Mouse (Mus musculus) urinary bladder, adult 18-20 months (tissue): Measurements from ENCODE around the gene Grap2.

Experiments used
- DNase-seq, 2 experiments: peaks; one replicate each; pipeline ENCODE4 v3.0.0; 2022; ENCODE audit warnings: low spot score in 2 of 2, mixed read lengths in 2 of 2

The Grap2 gene

DNA sequence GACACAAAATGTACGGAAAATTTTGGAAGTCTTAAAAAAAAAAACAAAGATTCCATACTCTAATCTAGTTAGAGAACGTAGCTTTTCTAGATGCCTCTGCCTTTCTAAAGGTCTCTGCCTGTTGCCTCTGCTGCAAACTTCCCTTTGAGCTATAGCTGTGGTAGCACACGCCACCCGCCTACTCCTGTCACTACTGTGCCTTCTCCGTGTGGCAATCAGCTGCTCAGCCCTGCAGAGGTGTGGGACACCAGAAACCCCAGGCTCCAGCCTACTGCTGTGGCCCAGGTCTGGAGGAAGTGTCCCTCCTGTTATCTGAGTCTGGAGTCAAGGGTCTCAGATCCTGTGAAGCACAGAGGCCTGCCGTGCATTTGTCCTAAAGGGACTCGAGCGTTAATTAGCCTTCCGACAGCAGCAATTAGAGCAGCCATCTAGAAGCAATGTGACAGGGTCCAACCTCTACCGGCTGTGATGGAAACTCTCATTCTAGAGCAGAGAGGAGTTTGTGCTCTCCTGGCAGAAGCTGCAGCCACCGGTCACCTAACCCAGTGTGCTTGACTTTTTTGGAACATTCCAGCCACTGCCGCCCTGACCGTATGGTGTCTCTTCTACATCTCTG is 64.5 kb downstream of the Grap2 start:
- no peak for DNase-seq

DNA sequence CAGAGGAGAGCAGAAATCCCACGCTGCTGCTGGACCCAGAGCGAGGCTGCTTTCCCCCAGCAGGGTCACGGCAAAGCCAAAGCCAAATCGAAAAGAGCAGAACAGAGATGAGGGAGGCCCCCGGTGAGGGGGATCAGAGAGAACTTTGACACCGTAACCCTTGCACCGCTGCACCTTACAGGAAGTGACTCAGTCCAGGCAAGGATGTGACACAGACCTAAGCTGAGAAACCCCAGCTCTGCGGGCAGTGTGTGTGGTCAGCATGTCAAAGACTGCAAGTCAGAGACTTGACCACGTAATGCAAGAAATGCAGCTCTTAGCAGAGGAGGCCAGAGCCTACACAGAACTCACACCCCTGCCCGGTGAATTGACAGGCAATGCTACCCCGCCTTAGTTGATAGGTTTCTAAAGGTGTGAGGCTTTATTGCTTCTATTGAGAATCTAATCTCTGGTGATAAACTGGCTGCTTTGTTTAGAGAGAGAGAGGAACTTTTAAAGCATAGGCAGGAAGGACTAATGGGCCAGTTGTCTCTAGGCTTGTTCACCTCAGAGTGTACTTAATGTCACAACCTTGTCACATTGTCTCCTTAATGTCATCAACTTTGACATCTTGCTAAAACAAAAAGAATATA is 66.8 kb downstream of the Grap2 start:
- no peak for DNase-seq

DNA sequence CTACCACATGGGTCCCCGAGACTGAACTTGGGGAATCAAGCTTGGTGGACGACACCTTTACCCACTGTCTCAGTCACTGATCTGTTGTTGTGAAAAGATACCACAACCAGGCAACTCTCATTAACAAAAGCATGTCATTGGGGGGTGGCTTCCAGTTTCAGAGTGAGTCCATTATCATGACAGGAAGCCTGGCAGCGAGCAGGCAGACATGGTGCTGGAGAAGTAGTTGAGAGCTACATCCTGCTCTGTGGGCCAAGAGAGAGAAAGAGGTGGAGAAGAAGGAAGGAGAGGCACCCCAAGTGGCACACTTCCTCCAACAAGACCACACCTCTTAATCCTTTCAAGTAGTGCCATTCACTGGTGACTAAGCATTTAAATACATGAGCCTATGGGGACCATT is 67.5 kb downstream of the Grap2 start:
- DNase-seq: no peak

DNA sequence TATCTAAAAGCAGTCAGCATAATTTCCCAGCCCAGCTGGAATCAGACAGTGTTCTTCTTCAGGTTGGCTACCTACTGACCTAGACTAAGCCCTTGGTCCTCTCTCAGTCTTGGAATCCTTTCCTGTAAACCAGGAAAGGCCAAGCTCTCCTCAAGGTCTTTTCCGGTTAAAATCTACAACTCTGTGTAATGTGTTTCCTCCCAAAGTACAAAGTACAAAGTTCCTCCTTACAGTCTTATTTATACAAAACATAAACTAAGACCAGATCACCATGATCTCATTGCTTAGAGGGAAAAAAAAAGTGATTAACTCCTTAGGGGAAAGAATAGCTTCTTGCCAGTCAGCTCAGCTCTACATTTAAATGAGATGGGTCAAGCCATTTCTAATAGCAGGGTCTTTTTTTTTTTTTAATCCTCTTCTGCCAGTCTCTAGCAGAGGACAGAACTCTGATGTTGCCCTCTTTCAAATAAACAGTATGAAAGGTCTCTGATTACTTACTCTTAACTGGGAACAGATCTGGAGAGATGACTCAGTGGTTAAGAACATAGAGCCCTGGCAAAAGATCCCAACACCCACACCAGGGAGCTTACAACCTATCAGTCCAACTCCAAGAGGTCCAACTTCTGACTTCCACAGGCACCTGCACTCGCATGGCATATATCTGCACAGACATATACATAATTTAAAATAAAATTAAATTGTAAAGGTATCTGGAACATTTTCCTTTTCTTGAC is 69.5 kb downstream of the Grap2 start:
- DNase-seq: no peak

DNA sequence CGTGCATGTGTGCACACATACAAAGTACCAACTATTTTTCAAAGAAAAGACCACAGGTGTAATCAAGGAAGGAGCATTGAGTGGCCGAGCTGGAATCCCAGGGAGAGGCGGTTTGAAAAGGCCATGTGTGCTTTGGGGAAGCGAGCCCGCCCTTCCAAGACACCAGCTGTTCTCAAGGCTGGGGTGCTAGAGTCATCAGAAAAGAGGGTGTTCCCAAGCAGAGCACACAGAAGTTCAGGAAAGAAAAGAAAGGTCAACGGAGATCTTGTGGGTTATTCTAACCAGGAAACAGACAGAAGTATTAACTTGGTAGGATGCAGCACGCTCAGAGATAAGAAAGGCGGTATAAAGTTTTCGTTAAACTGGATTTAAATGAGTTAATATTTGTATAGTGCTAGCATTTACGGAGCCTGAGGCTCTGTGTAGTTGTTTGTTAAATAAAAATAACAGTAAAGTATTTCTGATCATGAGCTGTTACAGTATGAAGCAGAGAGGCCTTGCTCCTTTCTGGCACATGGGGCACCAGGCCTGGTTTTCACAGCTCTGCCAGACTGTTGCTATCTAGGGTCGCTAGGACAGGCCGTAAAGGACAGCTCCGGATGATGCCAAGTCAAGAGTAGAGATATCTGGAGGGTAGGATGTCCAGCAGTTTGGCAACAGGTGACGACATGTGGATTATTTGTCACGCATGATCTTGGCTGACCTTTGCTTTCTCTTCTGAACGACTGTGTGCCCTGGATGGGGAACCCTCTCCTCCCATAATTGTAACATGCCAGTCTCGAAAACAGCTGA is 72.8 kb downstream of the Grap2 start:
- DNase-seq: no peak

DNA sequence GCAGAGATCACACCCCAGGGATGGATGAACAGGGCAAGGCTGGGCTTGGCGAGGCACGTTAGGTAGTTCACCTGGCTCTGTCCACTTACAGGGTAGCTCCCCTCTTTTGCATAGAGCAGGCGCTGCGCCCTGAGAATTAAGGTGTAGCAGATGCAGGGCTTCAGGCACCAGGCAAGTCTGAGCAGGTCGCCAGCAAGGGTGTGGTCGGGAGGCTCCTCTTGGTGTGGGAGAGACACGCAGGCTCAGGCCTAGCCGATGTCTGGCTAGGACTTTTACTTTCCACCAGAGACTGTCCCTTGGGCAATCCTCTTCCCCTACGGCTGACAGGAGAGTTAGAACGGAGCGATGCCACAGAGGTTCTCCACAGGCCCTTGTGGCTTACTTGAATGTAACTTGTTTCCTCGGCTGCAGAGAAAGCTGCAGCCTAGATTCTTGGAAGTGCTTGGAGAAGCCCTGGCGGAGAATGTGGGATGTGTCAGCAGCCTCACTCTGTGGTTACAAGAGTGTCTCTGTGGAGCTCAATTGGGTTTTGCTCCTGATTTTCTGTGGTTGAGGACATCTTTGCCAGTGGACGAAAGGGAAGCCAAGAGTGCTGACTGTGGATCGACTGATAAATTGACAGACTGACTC is 76.7 kb downstream of the Grap2 start:
- peak; percentile 64 to 70 for DNase-seq

DNA sequence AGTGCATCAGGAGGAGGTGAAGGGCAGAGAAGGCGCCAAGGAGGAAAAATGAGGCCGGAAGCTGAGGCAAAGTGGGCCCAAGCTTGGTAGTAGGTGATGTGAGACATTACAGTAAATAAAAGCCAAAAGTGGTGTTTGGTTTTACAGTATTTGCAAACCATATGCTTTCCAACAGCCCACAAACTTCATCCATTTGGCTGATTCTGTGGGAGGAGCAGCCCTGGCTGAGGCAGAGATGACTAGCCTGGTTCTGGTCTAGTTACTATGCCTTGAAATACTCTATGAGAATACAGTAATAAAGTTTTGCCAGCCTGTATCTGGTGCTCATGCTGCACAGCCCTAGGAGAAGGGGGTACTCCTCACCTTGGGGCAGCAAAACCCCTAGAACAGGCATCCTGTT is 78.0 kb downstream of the Grap2 start:
- no peak for DNase-seq

DNA sequence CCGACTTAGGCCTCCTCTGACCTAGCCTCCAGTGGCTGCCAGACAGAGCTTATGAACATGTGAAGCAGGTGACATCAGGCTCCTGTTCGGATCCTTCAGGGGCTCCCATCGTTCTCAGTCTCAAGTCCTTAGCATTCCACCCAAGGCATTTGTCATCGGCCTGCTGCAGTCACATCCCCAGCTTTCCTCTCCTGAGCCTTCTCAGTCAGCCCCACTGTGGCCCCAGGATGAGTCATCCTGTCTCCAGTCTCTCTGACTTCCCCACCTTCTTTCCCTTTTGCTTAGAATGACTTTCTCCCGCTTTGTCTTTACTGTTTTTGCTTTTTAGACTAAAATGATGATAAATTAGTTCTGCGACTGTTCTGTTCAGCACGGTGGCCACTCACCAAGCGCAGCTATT is 81.5 kb downstream of the Grap2 start:
- DNase-seq: no peak

DNA sequence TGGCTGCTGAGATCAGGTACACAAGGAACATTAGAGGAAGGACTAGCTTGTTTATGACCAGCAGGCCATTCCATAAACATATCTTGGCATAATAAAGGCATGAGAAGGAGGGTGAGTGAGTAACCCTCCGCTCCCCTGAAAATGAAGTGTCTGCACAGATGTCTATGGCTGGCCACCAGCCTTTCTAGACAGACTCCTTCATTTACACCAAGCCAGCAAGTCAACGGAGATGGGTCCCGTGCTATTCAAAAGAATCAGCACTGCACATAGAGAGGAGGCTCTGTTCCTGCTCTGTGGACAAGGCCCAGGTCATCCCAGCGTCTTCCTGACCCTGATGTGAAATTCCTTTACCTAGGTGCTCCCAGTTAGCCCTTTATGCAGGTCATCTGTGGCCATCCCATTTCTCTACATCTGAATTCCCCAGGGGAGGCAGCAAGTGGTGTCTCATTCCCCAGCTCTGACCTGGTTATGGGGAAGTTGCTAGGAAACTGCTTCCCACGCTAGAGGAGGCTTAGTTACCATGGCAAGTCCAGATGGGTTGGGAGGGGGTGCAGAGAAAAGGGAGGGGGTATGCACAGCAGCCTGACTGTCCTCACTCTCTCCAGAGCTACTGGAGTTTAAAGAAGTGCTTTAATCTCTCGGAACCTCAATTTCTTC is 86.5 kb downstream of the Grap2 start:
- DNase-seq: no peak

DNA sequence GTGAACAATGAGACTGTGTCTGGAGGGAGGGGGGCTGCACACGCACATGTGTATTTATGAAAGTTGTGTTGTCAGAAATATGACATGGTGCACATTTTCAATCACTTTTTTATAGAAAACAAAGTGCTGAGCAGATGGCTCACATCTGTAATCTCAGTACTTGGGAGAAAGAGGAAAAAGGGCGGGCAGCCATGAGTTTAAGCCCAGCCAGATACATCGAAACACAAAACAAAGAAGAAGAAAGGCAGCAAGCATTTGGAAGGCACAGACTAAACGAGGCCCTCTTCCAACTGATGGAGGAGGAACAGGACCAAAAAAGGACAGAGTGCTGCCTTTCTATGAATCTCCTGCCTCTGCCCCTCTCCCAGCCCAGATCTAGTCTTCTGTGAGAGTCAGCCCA is 88.6 kb downstream of the Grap2 start:
- no peak for DNase-seq

DNA sequence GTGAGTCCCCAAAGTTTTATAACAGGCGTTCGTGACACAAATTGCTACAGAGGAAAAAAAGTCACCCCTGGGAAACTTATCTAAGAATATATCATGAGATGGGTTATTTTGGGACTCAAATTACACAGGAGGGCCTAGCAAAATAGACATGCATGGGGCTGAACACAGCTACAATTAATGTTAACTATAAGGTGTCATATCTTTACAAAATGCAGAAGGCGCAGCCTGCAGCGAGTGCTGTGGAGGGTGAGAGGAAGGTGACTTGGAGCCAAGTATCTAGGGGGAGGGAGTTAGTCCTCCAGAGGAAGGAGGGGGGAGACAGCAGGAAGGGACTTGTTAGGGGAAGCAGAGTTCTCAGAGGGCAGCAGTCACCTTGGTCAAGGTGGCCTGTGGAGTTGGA is 92.0 kb downstream of the Grap2 start:
- DNase-seq: no peak

DNA sequence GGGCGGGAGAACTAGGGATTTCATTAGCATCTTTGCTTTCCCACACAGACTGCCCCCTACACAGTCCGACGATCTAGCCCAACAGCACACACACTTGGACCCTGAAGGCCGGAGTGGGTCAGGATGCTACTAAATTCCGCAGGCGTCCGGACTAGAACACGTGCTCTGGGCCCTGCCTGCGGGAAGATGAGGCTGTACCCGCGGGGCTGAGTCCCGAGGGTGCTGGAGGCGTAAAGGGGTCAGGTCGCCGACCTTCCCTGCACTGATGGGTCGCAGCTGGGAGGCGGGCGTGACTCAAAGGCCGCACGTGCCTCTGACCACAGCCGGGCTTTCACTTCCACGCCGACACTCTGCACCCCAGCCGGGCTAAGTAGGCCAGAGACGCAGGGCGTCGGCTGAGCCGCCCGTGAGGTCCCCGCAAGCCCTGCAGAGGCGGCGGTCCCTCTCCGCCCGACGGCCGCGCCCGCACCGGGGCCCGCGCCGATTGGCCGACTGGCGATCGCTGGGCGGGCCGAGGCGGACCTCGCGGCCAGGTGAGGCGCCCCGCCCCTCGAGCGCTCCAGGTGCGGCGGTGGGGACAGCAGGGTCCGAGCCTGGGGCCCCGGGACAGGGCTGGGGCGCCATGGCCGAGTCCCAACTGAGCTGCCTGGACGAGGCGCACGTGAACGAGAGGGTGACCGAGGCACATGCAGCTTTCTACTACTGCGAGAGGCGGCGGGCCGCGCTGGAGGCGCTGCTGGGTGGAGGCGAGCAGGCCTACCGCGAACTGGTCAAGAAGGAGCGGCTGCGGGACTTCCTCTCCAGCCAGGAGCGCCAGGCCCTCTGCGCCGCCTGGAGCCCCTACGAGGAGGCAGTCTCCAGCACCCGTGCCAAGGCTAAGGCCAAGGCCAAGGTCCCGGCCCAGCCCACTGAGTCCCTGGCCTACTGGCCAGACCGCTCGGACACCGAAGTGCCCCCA is 99.2 kb downstream of the Grap2 start, which contains the start of gene Fam83f:
Gene Fam83f, plus strand, starts transcription at position 553 of the 958 bp plus-strand sequence.
- DNase-seq: peak; percentile 63 to 75

DNA sequence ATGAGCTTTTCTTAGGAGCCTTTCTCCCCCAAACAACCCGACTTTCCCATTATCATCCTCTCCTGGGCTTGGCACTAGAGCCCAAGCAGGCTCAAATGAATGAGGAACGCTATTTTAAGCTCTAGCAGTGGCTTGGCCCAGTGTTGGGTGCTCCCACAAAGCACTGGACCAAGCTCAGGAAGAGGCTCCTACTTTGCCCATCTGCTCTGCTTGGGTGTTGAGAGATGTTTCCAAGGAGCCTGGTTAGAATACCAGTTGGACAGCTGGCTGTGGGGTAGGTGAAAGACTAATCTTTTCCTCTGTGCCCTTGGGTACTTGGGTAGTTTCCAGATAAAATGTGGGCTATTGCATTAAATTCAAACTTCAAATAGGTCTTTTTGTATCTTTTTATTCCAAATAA is 100.4 kb downstream of the Grap2 start:
- no peak for DNase-seq

DNA sequence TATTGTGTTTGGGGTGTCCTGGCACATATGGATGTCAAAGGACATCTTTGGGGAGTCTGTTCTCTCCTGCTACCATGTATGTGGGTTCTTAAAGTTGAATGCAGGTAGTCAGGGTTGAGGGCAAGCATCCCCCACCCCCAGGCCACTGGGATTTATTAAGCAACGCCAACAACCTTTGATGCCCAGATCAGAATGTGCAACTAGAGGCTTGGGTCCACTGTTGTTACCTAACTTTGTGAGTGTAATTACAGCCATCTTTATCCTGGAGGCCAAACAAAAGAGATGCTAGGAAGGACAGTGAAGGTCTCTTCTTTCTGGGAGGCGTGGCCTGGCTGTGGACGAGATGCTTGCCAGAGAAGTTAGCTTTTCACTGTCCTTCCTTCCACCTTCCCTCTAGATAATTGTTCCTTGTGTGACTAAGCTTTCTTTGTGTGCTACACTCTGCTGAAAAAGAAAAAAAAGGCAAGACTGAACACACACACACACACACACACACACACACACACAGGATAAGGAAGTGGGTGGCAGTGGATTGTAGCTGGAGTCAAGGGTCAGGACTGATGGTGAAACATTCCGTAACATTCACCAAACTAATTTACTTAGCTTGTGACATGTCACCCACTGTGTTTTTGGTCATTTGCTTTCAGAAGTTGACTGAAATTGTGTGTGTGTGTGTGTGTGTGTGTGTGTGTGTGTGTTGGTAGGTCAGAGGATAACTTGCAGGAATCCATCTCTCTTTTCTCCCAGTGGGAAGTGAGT is 101.1 kb downstream of the Grap2 start:
- no peak for DNase-seq

DNA sequence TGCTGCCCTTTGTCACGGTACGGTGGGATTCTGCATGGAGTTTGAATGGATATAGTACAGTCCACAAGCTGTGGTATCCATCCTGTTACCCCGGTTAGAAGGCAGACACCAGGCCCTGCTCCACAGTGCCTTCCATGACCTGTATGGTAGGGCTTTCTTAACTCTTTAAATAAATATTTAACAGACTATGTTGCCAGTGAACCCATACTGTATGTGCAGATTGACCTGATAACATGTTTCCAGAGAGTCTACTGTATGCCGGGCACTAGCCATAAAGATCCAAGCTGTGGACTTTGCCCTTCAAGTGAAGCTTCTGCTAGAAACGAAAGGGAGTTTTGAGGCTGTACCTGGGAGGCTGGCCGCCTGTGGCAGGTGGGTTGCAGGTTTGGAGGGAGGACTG is 102.3 kb downstream of the Grap2 start:
- no peak for DNase-seq

DNA sequence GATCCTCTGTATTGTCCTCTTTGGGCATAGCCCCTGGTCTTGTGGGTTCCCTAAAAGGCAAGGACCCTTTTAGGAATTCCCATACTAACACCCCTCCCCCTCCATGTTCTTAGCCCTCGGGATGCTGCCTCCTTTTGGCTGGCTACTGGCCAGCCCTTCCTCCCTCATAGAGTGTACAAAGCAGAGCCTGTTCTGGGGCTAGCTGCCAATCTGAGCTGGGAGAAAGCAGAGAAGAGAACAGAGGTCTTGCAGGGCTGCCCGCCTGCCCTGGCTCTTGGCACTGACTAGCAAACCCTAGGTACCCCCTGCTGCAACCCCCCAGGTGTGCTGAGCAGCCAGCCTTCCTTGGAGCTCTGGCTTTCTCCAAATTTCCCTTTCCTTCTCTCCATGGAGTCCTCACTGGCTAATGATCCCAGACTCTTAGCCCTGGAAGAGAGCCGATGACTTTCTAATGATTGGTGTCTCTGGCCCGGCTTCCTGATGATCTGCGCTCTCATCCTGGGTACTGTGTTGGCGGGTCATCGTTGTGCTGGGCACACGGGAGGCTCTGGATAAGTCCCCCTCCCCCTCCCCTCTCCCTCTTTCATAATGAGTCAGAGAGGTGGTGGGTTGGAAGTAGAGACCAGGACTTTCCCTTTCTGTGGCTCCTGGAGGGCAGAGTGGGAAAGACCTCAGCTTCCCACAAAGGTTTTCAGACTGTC is 107.3 kb downstream of the Grap2 start:
- DNase-seq: no peak

DNA sequence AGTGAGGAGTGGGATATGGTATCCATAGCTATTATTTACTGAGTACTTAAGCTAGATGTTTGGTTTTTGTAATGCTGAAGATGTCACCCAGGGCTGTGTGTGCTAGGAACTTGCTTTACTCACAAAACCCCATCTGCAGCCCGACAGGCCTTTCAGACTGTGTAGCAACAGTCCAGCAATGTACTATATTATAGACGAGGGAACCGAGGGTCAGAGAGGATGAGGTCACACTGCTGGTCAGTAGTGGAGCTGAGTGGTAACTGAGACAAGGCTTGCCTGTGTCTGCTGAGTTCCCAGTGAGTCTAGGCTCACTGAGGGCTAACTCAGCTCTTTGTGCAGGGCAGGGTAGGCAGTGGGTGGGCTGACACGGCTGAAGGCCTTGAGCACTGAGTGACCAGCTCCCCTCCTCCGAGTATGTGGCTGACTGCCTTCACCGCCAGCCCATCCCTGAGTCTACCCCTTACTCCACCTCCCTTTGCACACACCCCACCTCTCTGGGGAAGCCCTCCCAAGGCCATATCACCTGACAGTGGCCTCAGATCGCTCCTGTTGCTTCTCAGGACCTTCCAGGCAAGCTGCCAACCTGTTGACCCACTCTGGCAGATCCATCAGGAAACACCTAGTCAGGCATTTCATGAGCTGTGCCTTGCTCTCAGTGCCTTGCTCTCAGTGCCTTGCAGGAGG is 108.1 kb downstream of the Grap2 start:
- peak in 1 of 2 experiments; percentile 37 for DNase-seq

DNA sequence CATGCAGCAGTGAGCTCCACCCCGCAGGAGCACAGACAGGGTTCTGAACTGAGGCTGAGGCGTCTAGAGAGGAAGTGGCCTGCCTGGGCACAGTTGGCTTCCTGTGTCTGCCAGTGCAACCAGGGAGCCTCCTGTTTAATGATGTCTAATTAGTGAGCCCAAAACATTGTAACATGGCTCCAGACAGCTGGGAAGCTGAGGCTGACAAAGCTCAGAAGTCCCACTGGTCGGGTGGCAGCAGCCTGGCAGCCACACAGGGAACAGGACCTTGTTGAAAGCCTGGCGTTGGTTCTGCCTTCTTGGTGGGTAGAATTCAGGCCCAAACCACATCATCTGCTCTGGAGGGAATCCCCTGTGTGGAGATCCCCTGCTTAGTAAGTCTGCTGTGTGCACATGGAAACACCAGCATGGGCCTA is 109.1 kb downstream of the Grap2 start:
- DNase-seq: no peak
